ENCODE assay signal across 22 mouse cellular contexts in the genomic region with DNA sequence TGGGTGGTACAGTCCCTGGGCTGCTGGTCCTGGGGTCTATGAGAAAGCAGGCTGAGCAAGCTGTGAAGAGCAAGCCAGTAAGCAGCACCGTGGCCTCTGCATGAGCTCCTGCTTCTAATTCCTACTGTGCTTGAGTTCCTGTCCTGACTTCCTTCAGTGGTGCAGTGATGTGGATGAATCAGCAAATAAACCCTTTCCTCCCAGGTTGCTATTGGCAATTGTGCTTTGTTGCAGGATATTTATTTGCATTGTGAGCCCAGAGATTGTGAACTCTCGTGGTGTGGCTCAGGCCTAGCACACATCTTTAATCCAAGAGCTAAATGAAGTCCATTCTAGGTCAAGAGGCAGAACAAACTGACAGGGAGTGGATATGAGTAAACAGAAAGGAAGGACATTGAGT. TPM values are rescaled to one million over a fixed set of nuclear protein-coding genes. Genes with fewer than 3 reads are reported as not detected.
DNase-seq lines count a peak whose midpoint lies in the region; ATAC-seq and TF ChIP-seq lines count a peak whose summit lies in the region.
"Had no signal": no experiment of that assay in that cellular context is flagged by ENCODE, and none has a peak within 500 bp of the region (broad histone marks: within the 10 kb centered on the region; RNA-seq: fewer than 3 reads in every experiment).

No protein-coding gene starts in this region.

- H3K9ac ChIP-seq in MEL (ENCODE audit: control insufficient read depth, low read depth, low read length, poor library complexity, severe bottlenecking): no peak overlapping the region
- H3K9ac ChIP-seq in stomach, postnatal 0 days (ENCODE audit: low read length): no peak overlapping the region
- H3K9ac ChIP-seq: embryonic facial prominence, embryonic 13.5 days; forebrain, embryonic 15.5 days; hindbrain, embryonic 12.5 days had no signal

- no peaks in the 10 kb centered on the region for H3K79me2 ChIP-seq in MEL (ENCODE audit: control insufficient read depth, insufficient read depth, low read length, poor library complexity)

- H3K27ac ChIP-seq in MEL (ENCODE audit: control insufficient read depth, low read depth, low read length): no peak overlapping the region
- H3K27ac ChIP-seq in stomach, postnatal 0 days (replicated peaks): no peak overlapping the region
- no peak overlapping the region for H3K27ac ChIP-seq in cerebellum, adult 2 months (ENCODE audit: insufficient read depth, low read length)
- H3K27ac ChIP-seq: embryonic facial prominence, embryonic 13.5 days; forebrain, embryonic 15.5 days; heart, embryonic 10.5 days; hindbrain, embryonic 12.5 days had no signal

- TF ChIP-seq EP300 in MEL (IDR thresholded peaks at IDR 0.05; ENCODE audit: low read depth in 1 of 2, low read length in 2 of 2): no peak
- no peak for TF ChIP-seq EP300 in stomach, postnatal 0 days (optimal IDR thresholded peaks at IDR 0.05)

- no peak overlapping the region for H3K4me2 ChIP-seq in stomach, postnatal 0 days (replicated peaks; ENCODE audit: low read depth)
- H3K4me2 ChIP-seq: embryonic facial prominence, embryonic 13.5 days; forebrain, embryonic 15.5 days; hindbrain, embryonic 12.5 days had no signal

- H3K4me3 ChIP-seq in MEL (ENCODE audit: control insufficient read depth in 1 of 2, insufficient read depth in 1 of 2, low read depth in 2 of 2, low read length in 2 of 2): no peak overlapping the region
- no peak overlapping the region for H3K4me3 ChIP-seq in stomach, postnatal 0 days (ENCODE audit: low read depth, low read length)
- no peak overlapping the region for H3K4me3 ChIP-seq in cerebellum, adult 2 months (replicated peaks; ENCODE audit: insufficient read depth, low read depth, low read length)
- H3K4me3 ChIP-seq: embryonic facial prominence, embryonic 13.5 days; forebrain, embryonic 15.5 days; heart, embryonic 10.5 days; hindbrain, embryonic 12.5 days had no signal

- H3K36me3 ChIP-seq in MEL (ENCODE audit: control insufficient read depth in 1 of 2, insufficient read depth in 2 of 2, low read length in 2 of 2): no peaks in the 10 kb centered on the region
- no peaks in the 10 kb centered on the region for H3K36me3 ChIP-seq in stomach, postnatal 0 days (ENCODE audit: control insufficient read depth, insufficient read depth, low read length)
- H3K36me3 ChIP-seq: embryonic facial prominence, embryonic 13.5 days; forebrain, embryonic 15.5 days; heart, embryonic 10.5 days; hindbrain, embryonic 12.5 days had no signal

- no peak for TF ChIP-seq RAD21 in MEL (IDR thresholded peaks at IDR 0.05; ENCODE audit: low read depth, low read length)

- TF ChIP-seq POLR2A in MEL (IDR thresholded peaks at IDR 0.05; ENCODE audit: control insufficient read depth in 1 of 2, insufficient read depth in 1 of 2, low read depth in 1 of 2, low read length in 2 of 2, poor library complexity in 1 of 2): no peak
- no peak for TF ChIP-seq POLR2A in cerebellum, adult 2 months (IDR thresholded peaks at IDR 0.05; ENCODE audit: borderline replicate concordance, insufficient read depth, low read length)

- ATAC-seq in stomach, postnatal 0 days (ENCODE audit: low FRiP score, low TSS enrichment): peak; percentile 77
- ATAC-seq: forebrain, embryonic 15.5 days; hindbrain, embryonic 16.5 days; inflammation-experienced regulatory T-cells, adult 6 months; Patski had no signal

- WGBS in stomach, postnatal 0 days: 66% methylated on average over 2 of the region's 2 CpGs
- 60% methylated on average over 2 of the region's 2 CpGs for WGBS in cerebellum, adult 2 months

- DNase-seq in 3134 (ENCODE audit: extremely low read depth, insufficient read length, low spot score) (peak; percentile 9), MEL (ENCODE audit: low read depth, low spot score) (peak; percentile 24)
- peak; percentile 6 for DNase-seq in fibroblast of lung, adult 2 months (ENCODE audit: low read depth)
- no peak for DNase-seq in stomach, postnatal 0 days (ENCODE audit: low spot score)
- no peak for DNase-seq in kidney, adult 11 months
- DNase-seq in cerebellum, adult 2 months: no peak
- no peak for DNase-seq in right cerebral cortex, postnatal 25 days
- DNase-seq: adrenal gland, adult 2 months; adrenal gland, postnatal 25 days; cerebellum, adult 11 months; cerebellum, adult 9-10 months; cerebellum, postnatal 36 days; heart, adult 18-20 months; heart, postnatal 10 days; heart, postnatal 4 days had no signal

- H3K4me1 ChIP-seq in MEL (ENCODE audit: control insufficient read depth in 1 of 2, insufficient read depth in 2 of 2, low read length in 2 of 2): no peaks in the 10 kb centered on the region
- H3K4me1 ChIP-seq in stomach, postnatal 0 days (replicated peaks; ENCODE audit: control insufficient read depth, insufficient read depth): no peaks in the 10 kb centered on the region
- no peaks in the 10 kb centered on the region for H3K4me1 ChIP-seq in cerebellum, adult 2 months (ENCODE audit: control insufficient read depth, insufficient read depth, low read length)
- H3K4me1 ChIP-seq: embryonic facial prominence, embryonic 13.5 days; heart, embryonic 10.5 days; hindbrain, embryonic 12.5 days had no signal

- TF ChIP-seq CTCF in MEL (IDR thresholded peaks at IDR 0.05 in 2 of 3, conservative IDR thresholded peaks at IDR 0.05 in 1 of 3; ENCODE audit: control insufficient read depth in 1 of 3, insufficient read depth in 1 of 3, low read depth in 2 of 3, low read length in 3 of 3, poor library complexity in 1 of 3, severe bottlenecking in 1 of 3): no peak
- TF ChIP-seq CTCF in stomach, postnatal 0 days (IDR thresholded peaks at IDR 0.05; ENCODE audit: low read depth): no peak
- no peak for TF ChIP-seq CTCF in cerebellum, adult 2 months (IDR thresholded peaks at IDR 0.05; ENCODE audit: borderline replicate concordance, insufficient read depth, low read depth, low read length)

- no peaks in the 10 kb centered on the region for H3K9me3 ChIP-seq in MEL (replicated peaks; ENCODE audit: insufficient read depth, low read length)
- no peaks in the 10 kb centered on the region for H3K9me3 ChIP-seq in stomach, postnatal 0 days (ENCODE audit: control insufficient read depth, low read length)
- H3K9me3 ChIP-seq: embryonic facial prominence, embryonic 13.5 days; forebrain, embryonic 15.5 days; heart, embryonic 10.5 days; hindbrain, embryonic 12.5 days had no signal

- no peaks in the 10 kb centered on the region for H3K27me3 ChIP-seq in MEL (ENCODE audit: control insufficient read depth in 1 of 2, insufficient read depth in 2 of 2, low read length in 2 of 2)
- no peaks in the 10 kb centered on the region for H3K27me3 ChIP-seq in stomach, postnatal 0 days (ENCODE audit: control insufficient read depth, insufficient read depth, low read length)
- H3K27me3 ChIP-seq in cerebellum, adult 2 months (ENCODE audit: control insufficient read depth, insufficient read depth, low read length): no peaks in the 10 kb centered on the region; the same call in 1 of the 2 replicates
- H3K27me3 ChIP-seq: embryonic facial prominence, embryonic 13.5 days; forebrain, embryonic 15.5 days; hindbrain, embryonic 12.5 days; Patski had no signal

TF ChIP-seq in MEL, 35 proteins besides CTCF, POLR2A, EP300 and RAD21:
- no peak for TF ChIP-seq ELF1 (IDR thresholded peaks at IDR 0.05; ENCODE audit: low read depth, low read length)
- no peak for TF ChIP-seq ETS1 (IDR thresholded peaks at IDR 0.05; ENCODE audit: low read depth, low read length)
- TF ChIP-seq POLR2AphosphoS5 (IDR thresholded peaks at IDR 0.05; ENCODE audit: borderline replicate concordance, low read depth, low read length): no peak
- no peak for TF ChIP-seq USF2 (IDR thresholded peaks at IDR 0.05; ENCODE audit: borderline replicate concordance in 1 of 2, insufficient read depth in 1 of 2, low read depth in 1 of 2, low read length in 2 of 2)
- no peak for TF ChIP-seq ZC3H11A (IDR thresholded peaks at IDR 0.05; ENCODE audit: low read depth, low read length)
- no peak for TF ChIP-seq RCOR1 (IDR thresholded peaks at IDR 0.05; ENCODE audit: low read depth, low read length)
- TF ChIP-seq SIN3A (IDR thresholded peaks at IDR 0.05; ENCODE audit: low read length): no peak
- no peak for TF ChIP-seq TBP (IDR thresholded peaks at IDR 0.05; ENCODE audit: low read depth, low read length)
- TF ChIP-seq POLR2AphosphoS2 (IDR thresholded peaks at IDR 0.05; ENCODE audit: low read length): no peak
- TF ChIP-seq BHLHE40 (IDR thresholded peaks at IDR 0.05; ENCODE audit: borderline replicate concordance, low read depth, low read length): no peak
- no peak for TF ChIP-seq KAT2A (conservative IDR thresholded peaks at IDR 0.05; ENCODE audit: low read depth, low read length)
- no peak for TF ChIP-seq ZKSCAN1 (IDR thresholded peaks at IDR 0.05; ENCODE audit: low read depth, low read length)
- no peak for TF ChIP-seq USF1 (IDR thresholded peaks at IDR 0.05; ENCODE audit: low read depth, low read length)
- no peak for TF ChIP-seq GABPA (IDR thresholded peaks at IDR 0.05; ENCODE audit: low read depth, low read length)
- TF ChIP-seq UBTF (IDR thresholded peaks at IDR 0.05; ENCODE audit: borderline replicate concordance, insufficient read depth, low read depth, low read length): no peak
- TF ChIP-seq CHD1 (IDR thresholded peaks at IDR 0.05; ENCODE audit: low read depth, low read length): no peak
- TF ChIP-seq MYB (IDR thresholded peaks at IDR 0.05; ENCODE audit: low read depth, low read length): no peak

RNA-seq across cellular contexts. Expression of a gene that starts 8.7 kb away (rescaled TPM):
- 32.6 and 33.0 TPM in 2 replicates for total RNA-seq in MEL (2012; rRNA removed)
- 10 to 100 TPM in 1 of 2 experiments, not detected in 1; 35.9 TPM for polyA plus RNA-seq in MEL (2012; ENCODE audit: insufficient read depth in 1 of 2, insufficient read length in 2 of 2, low read depth in 1 of 2, low replicate concordance in 2 of 2, missing spikeins in 1 of 2)
- 27.4 and 29.1 TPM in 2 replicates for polyA plus RNA-seq in stomach, postnatal 0 days (2015; fragmentation: Nextera tagmentation; extraction: Ambion mirVana)
- 28.8 and 30.2 TPM in 2 replicates for polyA plus RNA-seq in cerebellum, adult 2 months (2012; rRNA removed)

RNA-seq across cellular contexts. Expression of a gene that starts 40.4 kb away (rescaled TPM):
- total RNA-seq in MEL (2012; rRNA removed): 45.5 and 45.7 TPM in 2 replicates
- 100 to 1,000 TPM; 182 to 189 TPM for polyA plus RNA-seq in MEL (2012; ENCODE audit: insufficient read depth in 1 of 2, insufficient read length in 2 of 2, low read depth in 1 of 2, low replicate concordance in 2 of 2, missing spikeins in 1 of 2)
- polyA plus RNA-seq in stomach, postnatal 0 days (2015; fragmentation: Nextera tagmentation; extraction: Ambion mirVana): 32.3 and 32.4 TPM in 2 replicates
- 44.4 and 52.4 TPM in 2 replicates for polyA plus RNA-seq in cerebellum, adult 2 months (2012; rRNA removed)

RNA-seq across cellular contexts. Expression of a gene that starts 57.6 kb away (rescaled TPM):
- 7.7 TPM in 2 replicates for total RNA-seq in MEL (2012; rRNA removed)
- polyA plus RNA-seq in MEL (2012; ENCODE audit: insufficient read depth in 1 of 2, insufficient read length in 2 of 2, low read depth in 1 of 2, low replicate concordance in 2 of 2, missing spikeins in 1 of 2): 10 to 100 TPM in 1 of 2 experiments, not detected in 1; 25.3 TPM
- polyA plus RNA-seq in stomach, postnatal 0 days (2015; fragmentation: Nextera tagmentation; extraction: Ambion mirVana): 4.0 and 4.1 TPM in 2 replicates
- 8.4 and 9.7 TPM in 2 replicates for polyA plus RNA-seq in cerebellum, adult 2 months (2012; rRNA removed)

Comparison
In these comparisons a context has a peak if more than half of its experiments do, and no peak if none do; other contexts are left out.
1. DNase-seq: peak in 3134 (single experiment), MEL (single experiment) and fibroblast of lung, adult 2 months (single experiment); none in stomach, postnatal 0 days (single experiment), kidney, adult 11 months (single experiment), cerebellum, adult 2 months (0 of 2) and right cerebral cortex, postnatal 25 days (single experiment).